Mouse (Mus musculus): ENCODE measurements around the gene Methig1.
"Not testable (repeated sequence)": the region's sequence is repeated elsewhere in the genome, so short reads cannot be mapped to it uniquely, and the experiment has no call there.

Methig1 gene

DNA sequence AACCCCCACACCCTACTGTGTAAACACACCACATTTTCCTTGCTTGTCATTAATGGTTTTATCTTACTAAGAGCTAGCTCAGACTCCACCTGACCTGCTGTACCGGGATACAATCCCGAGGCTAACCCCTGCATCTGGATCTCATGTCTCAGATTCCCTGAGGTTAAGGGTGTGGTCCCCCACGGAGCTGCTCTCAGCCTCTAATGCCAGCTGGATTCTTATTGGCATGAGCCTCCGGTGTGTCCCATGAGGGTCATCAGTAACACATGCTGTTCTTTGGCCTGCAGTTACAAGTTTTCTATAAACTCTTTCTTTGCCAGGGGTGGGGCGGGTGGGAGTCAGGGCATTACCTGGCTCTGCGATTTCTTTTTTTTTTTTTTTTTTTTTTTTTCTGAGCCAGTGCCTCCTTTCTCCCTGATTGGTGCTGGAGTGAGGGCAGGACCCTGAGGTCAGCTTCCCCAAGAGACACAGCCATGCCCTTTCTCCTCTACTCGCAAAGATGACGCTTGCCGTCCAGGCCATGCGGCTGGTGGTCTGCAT is at the start of gene Methig1, which contains the start of gene Mettl7a2:
TSS of gene Methig1 (plus strand) at position 439 of the 540 bp plus-strand sequence.
TSS of gene Mettl7a2 (plus strand) at position 490 of the 540 bp plus-strand sequence.
- no peak for DNase-seq (ENCODE audit: extremely low spot score)

DNA sequence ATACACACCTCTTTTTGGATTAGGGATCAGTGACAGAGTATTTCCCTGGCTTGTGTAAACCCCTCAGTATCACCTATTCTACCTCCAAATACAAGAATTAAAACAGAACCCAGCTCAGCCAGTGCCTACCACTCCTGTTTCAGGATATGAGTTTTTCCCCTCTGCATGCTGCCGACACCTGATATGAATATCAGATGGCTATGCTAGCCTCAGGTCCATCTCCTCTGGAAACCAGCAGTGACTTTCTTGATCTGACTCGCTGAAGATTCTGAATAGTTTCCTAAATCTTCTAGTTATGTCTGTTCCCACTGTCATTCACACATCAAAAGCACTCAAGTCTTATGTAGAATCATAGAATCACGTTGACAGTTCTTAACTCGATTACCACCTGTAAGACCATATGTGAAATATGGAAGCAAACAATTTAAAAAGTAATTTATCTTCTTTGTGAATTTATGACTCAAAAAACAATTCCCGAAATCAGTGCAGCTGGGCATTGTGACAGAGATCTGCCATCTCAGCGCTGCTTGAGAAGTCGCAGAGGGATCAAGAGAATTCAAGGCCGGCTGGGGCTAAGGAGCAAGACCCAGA is 49.4 kb upstream of the Methig1 start:
- no peak for DNase-seq (ENCODE audit: extremely low spot score)

DNA sequence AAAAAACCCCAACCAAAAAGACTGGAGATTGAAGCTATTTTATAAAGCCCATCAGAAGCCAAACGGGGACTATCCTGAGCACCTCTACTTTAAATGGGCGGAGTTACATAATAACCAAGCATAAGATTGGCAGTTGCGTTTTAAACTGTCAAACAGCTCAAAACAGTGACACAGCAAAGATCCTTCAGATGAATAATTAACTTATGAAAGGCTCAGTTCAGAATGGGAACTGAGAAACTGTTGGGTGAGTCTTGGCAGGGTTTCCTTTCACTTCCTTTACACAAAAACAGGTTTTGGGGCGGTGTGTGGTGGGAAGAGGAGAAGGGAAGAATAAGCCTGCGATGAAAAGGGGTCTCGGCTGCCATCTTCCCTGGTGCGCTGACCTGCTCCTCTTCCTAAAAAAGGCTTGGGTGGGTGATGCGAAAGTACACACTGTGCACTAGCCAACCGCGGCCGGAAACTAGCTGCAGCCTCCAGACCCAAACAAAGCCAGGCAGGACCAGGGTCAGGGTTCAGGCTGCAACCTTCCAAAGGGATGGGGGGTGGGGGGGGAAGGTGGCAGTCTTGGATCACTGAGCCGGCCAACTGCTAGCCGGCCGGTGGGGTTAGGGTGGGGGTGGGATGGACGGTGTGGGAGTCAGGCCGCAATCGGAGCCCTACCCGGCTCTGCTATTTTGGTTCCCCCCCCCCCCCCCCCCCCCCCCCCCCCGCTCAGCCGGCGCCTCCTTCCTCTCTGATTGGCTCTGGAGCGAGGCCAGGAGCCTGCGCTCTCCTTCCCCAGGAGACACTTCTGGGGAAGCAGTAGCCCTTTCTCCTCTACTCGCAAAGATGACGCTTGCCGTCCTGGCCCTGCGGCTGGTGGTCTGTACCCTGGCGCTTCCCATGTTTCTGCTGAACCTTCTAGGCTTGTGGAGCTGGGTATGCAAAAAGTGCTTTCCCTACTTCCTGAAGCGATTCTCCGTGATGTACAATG is 48.6 kb upstream of the Methig1 start, which contains the start of gene Mettl7a1:
TSS of gene Mettl7a1 (plus strand) at position 122 of the 973 bp plus-strand sequence.
- DNase-seq (ENCODE audit: extremely low spot score), result peak; percentile 83

DNA sequence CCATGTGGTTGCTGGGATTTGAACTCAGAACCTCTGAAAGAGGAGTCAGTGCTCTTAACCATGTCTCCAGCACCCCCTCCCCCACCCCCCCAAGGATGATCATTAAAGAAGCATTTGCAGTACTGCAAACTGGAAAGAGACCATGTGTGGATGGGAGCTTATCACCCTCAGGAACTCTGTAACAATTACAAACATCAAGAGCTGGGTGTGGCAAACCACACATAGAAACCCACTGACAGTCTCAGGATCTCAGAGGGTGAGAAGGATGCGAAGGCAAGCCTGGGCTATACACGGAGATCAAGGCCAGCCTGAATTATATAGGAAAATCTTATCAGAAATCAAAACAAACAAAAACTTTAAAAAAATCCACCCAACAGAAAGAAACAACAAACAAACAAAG is 46.7 kb upstream of the Methig1 start:
- DNase-seq (ENCODE audit: extremely low spot score), result no peak

DNA sequence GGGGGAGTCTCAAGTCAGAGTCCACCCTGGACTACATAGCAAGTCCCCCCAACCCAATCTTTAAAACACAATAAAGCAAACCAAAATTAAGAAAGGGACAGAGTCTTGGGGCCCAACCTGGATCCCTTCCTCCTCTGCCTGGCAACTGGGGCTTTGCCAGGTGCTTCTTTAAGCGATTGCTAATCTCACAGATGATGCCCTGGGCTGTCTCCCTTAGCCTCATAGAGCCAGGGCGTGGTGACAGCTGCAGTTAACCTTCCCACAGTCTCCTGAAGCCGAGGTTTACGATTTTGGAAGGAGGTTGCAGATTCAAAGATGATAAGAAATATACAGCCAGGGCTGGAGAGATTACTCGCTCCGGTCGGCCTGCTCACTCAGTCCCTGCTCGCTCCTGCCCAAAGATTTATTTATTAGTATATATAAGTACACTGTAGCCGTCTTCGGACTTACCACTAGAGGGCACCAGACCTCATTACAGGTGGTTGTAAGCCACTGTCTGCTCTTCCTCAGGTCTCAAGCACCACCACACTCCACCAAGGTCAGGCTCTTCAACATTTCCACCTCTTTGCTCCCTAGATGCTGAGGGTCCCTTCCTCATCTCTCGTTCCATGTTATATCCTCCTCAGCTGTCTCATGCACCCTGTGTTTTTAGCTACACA is 45.4 kb upstream of the Methig1 start:
- DNase-seq (ENCODE audit: extremely low spot score), result not testable (repeated sequence)

DNA sequence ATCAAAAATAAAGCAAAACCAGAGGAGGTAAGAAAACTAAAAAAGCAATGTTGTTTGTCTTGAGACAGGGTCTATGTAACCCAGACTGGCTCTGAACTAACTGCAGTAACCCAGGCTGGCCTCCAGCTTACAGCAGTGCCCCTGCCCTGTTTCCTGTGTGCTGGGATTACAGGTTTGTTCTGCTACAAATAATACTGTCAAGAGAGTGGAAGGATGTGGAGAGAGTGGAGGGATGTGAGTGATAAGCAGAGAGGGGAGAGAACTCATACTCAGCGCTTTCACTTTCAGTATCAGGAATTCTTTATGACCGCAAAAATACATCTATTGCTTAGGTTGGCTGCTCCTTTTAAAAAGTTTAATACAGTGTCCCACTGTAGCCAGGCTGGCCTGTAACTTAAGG is 40.6 kb upstream of the Methig1 start:
- no peak for DNase-seq (ENCODE audit: extremely low spot score)

DNA sequence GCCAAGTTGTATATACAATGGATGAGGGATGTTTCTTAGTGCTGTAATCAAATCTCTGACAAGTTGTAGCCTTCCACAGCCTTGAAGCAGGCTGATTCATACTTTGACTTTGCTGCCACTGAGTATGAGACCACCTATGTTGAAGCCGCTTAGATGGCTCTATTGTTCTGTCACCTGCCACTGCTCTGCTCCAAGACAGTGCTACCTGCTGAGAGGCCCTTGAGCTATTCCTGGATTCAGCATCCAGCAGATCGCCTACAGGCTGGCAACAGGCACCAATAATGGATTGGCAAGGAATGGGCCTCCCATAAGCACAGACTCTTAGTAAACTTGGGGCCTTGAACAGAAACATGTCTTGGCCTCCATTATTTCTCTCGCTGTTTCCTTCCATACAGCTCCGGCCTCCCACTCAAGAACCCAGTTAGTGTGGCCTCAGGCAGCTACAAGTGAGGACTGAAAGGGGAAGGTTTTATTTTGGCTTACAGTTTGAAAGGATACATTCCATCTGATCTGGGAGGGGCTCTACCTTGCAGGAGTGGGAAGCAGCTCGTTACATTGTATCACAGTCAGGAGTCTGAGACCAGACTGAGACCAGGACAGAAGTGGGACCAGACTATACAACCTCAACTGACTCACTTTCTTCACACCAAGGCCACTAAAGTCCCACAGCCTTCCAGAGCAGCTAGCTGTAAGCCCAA is 38.4 kb upstream of the Methig1 start:
- DNase-seq (ENCODE audit: extremely low spot score), result no peak

DNA sequence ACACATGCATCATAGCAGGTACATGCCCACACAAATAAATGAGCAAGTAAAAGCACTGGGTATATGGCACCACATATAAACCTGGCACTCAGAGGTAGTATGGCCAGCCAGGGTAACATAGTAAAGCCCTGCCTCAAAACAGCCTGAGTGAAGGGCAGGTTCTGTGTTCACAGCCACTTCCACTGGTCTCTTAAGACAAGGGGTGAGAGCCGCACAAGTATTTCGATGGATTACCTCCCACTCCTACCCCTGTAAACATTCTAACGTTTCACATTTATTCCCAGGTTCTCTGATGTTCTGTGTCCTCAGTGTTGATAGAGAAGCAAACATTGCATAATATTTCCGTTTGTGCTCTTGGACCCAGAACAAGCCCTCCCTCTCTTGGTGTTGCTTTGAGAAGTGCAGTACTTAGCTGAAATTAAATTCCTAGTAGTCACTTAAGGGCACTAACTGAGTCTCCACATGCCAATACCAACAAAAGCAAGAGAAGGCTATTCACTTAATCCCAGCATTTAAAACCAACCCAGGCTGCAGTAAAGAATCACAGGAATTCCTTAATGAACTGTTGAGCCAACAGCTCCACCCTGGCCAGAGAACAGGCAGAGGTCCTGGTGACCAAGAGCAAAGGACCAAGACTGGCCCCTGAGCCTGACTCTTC is 34.8 kb upstream of the Methig1 start:
- not testable (repeated sequence) for DNase-seq (ENCODE audit: extremely low spot score)

DNA sequence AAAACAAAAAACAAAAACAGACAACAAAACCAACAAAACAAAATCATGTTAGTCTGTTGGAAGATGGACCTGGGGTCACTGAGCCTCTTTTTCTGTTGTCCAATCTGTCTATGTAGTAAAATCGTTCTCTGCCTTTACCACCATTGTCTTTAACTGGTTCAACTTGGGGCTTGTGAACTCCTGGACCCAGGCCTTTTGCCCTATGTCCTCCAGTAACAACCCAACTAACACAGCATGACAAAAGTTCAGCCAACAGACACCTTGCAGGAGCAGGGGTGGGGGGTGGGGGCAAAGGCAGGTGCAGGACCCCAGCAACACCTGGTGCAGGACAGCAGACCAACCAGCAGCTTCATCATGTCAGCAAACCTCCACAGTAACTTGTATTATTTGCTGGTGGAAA is 33.1 kb upstream of the Methig1 start:
- no peak for DNase-seq (ENCODE audit: extremely low spot score)

DNA sequence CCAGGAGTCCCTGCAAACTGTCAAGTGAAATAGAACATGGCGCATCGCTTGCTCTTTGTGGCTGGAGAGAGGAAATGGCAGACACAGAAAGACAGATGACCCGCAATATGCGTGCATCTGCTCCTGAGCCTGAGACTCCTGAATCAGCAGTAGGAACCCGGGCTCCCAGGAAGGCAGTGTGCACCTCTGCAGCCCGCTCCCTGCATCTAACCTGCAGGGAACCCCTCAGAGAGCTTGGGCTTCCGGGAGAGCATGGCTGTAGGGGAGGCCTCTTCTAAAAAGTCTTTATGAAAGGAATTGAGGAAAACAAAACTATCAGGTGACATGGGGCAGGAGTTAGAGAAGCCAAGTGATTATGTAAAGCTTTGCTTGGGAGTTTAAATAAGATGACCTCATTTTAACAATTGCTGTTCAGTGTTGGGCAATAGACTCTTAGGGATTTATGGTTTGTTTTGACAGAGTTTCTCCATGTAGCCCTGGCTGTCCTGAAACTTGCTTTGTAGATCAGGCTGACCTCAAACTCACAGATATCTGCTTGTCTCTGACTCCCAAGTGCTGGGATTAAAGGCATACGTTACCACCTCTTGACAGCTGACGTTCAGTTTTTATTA is 32.5 kb upstream of the Methig1 start:
- no peak for DNase-seq (ENCODE audit: extremely low spot score)

DNA sequence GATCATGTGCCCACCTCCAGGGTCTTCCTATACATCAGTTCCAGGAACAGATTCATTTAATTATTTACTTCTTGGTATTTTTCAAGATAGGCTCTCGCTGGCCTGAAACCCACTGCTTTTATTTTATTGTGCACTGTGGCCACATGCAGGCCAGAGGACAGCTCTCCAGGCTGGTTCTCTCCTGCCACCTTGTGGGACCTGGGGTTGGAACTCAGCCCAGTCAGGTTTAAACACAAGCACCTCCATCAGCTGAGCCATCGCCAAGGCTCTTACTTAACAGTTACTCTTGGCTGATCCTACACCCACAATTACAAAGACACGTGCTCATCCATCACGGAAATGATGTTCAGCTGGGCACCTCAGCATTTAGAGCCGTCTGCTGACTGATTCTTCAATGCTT is 31.8 kb upstream of the Methig1 start:
- DNase-seq (ENCODE audit: extremely low spot score), result peak; percentile 24

DNA sequence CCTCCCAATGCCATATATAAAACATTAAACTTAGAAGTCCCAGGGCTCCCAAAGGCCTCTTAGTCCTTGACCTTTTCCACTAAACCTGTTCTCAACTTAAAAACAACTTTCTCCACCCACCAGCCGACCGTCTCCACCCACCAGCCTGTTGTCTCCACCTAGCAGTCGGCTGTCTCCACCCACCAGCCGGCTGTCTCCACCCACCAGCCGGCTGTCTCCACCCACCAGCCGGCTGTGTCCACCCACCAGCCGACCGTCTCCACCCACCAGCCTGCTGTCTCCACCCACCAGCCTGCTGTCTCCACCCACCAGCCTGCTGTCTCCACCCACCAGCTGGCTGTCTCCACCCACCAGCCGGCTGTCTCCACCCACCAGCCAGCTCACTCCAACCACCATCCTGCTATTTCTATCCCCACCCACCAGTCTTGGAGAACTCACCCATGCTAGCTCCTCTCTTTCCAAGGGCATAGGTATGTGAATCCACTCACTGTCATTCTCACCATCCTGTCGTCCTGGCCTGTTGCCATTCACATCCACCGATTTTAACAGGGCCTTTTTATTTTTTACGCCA is 28.8 kb upstream of the Methig1 start:
- DNase-seq (ENCODE audit: extremely low spot score), result no peak

DNA sequence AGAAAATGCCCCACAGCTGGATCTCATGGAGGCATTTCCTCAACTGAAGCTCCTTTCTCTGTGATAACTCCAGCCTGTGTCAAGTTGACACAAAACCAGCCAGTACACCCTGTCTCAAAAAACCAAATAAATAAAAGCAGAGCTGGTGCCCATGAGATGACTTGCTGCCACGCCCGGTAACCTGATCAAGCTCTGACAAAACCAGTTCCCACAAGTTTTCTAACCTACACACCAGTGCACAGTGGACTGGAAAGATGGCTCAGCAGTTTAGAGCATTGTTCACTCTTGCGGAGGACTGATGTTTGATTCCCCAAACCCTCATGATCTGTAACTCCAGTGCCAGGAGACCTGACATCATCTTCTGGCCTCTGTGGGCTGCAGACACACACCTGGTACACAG is 27.7 kb upstream of the Methig1 start:
- DNase-seq (ENCODE audit: extremely low spot score), result no peak

DNA sequence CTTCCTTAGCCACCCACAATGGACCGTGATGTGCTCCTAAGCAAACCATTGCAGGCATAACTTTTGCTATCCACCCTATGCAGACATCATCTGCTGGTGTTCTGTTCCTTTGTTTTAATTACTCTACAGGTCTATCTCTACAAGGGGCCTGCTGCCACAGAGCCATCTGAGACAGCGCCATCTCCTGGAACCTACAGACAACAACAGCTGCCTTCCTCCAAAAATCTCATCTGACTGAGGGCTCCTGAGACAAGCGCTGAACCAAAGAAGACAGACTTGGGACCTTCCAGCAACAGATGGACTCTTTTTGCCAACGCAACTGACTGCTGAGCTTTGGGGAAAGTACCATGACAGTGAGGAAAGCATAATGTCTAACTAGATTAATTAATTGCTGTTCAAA is 24.9 kb upstream of the Methig1 start:
- DNase-seq (ENCODE audit: extremely low spot score), result not testable (repeated sequence)

DNA sequence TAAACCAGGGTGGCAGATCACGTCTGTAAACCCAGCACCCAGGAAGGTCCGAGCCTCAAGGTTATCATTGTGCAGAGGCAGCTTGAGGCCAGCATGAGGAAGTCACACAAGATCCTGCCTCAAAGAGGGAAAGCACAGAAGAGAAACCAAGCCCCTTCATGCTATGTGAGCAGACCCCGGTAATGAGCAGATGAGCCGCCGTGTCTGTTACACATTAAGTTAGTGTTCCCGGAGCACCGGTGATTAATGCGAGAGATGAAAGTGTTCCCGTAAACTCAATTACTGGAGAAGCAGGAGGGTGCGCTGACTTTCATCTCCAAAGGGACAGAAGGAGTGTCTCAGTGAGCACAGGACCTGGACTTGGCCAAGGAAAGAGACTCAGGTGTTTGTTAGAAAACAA is 23.6 kb upstream of the Methig1 start:
- not testable (repeated sequence) for DNase-seq (ENCODE audit: extremely low spot score)

DNA sequence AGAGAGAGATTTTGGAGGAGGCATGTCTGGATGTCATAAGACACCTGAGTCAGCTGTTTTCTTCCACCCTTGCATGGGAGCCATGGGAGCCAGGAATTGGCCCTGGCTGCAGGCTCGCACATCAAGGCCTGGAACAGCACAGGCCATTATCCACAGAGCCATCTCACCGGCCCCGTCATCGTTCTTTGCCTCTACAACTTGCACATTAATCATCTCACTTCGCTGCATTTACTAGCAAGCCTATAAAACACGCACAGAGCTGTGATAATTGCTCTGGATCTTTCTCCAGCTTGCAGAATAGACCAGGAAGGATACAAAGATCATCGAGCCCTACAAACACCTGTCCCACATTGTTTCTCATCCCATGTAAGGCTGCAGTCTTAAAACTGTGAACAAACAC is 22.2 kb upstream of the Methig1 start:
- no peak for DNase-seq (ENCODE audit: extremely low spot score)

DNA sequence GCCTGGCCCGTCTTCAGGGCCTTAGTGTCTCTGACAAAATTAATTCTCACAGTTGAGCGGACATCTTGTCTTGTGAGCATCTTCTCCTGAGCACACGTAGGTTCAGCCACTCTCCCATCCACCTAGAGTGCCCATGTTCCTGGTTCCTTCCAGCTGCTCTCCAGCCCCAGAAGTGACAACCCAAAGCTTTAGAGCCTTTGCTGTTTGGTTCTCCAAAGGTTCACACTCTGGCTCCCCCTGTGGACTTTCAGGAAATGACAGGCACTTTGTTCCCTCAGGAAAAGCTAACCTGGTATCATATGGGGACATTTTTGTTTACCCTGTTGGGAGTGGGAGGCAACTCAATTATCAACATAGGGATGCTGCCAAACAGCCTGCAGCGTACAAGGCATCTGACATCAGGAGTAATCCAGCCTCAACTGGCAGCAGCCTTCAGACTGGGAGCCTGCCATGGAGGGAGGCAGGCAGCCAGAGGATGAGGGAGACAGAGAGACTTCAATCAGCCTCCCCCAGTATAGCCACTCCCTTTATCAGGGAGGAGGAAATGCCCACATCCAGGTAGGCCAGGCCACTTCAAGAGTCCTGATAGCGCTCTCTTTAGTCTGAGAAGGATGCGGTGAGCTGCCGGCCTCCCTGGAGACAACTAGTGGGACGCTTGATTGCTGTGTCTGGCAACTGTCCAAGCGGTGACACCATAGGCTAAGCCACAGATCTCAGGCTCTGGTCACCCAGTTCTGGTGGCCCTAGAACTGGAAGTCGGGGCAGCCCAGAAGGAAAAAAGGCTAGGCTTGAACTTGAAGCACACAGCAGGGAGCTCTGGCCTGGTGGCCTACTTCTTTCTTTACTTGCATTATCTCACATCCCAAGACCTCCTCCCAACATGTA is 20.6 kb upstream of the Methig1 start:
- not testable (repeated sequence) for DNase-seq (ENCODE audit: extremely low spot score)

DNA sequence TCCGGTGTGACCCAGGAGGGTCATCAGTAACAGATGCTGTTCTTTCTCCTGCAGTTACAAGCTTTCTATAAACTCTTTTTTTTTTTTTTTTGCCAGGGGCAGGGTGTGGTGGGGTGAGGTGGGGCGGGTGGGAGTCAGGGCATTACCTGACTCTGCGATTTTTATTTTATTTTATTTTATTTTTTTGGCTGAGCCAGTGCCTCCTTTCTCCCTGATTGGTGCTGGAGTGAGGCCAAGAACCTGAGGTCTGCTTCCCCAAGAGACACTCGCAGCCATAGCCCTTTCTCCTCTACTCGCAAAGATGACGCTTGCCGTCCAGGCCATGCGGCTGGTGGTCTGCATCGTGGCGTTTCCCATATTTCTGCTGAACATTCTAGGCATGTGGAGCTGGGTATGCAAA is 18.3 kb upstream of the Methig1 start, which contains the start of gene Mettl7a3:
TSS of gene Mettl7a3 (plus strand) at position 301 of the 400 bp plus-strand sequence.
- no peak for DNase-seq (ENCODE audit: extremely low spot score)

DNA sequence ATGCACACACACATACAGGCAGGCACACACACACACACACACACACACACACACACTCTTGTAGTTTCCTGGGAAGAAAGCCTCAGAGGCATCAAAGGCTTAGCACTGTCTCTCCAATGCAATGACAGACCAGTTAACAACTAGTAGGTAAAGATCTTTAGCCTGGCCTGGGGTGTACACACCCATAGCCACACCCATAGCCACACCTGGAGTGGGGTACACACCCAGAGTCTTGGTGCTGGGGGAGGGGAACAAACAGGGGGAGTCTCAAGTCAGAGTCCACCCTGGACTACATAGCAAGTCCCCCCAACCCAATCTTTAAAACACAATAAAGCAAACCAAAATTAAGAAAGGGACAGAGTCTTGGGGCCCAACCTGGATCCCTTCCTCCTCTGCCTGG is 15.6 kb upstream of the Methig1 start:
- not testable (repeated sequence) for DNase-seq (ENCODE audit: extremely low spot score)

Data from embryo, embryonic 9.5 days (tissue).